Mouse (Mus musculus) heart, embryonic 12.5 days (tissue): ENCODE measurements around the gene Pcare. TPM values are rescaled to one million over a fixed set of nuclear protein-coding genes. Genes with fewer than 3 reads are reported as not detected.

ENCODE experiments used
- ATAC-seq: fragments of 200-750 bp; cut with Nextera tagmentation; 2 replicates; pipeline ENCODE4 v1.8.0; 2017; ENCODE audit warnings: moderate TSS enrichment, moderate library complexity; ENCODE audit not compliant: insufficient number of reproducible peaks, low FRiP score
- H3K27ac ChIP-seq: fragments of 300-500 bp; sonication (generic); 2 replicates; pipeline ENCODE4 v1.5.1; 2016; ENCODE audit warnings: mild to moderate bottlenecking, moderate library complexity; ENCODE audit not compliant: poor library complexity, severe bottlenecking
- H3K27me3 ChIP-seq: fragments of 300-500 bp; sonication (generic); replicated peaks from 2 replicates; pipeline ENCODE4 v1.6.1; 2016; ENCODE audit warnings: mild to moderate bottlenecking, moderate library complexity
- H3K36me3 ChIP-seq: fragments of 300-500 bp; sonication (generic); 2 replicates; pipeline ENCODE4 v1.6.1; 2016; ENCODE audit warnings: mild to moderate bottlenecking, moderate library complexity
- H3K4me1 ChIP-seq: fragments of 300-500 bp; sonication (generic); replicated peaks from 2 replicates; pipeline ENCODE4 v1.6.1; 2016; ENCODE audit warnings: mild to moderate bottlenecking
- H3K4me2 ChIP-seq: fragments of 300-500 bp; sonication (generic); 2 replicates; pipeline ENCODE4 v1.6.1; 2016; ENCODE audit warnings: mild to moderate bottlenecking, moderate library complexity
- H3K4me3 ChIP-seq: fragments of 300-500 bp; sonication (generic); 2 replicates; pipeline ENCODE4 v1.5.1; 2016; ENCODE audit warnings: mild to moderate bottlenecking
- H3K9ac ChIP-seq: fragments of 300-500 bp; sonication (generic); 2 replicates; pipeline ENCODE4 v1.6.1; 2016; ENCODE audit warnings: mild to moderate bottlenecking, moderate library complexity
- H3K9me3 ChIP-seq: fragments of 300-500 bp; sonication (generic); replicated peaks from 2 replicates; pipeline ENCODE4 v1.6.1; 2016; ENCODE audit warnings: mild to moderate bottlenecking, moderate library complexity
- WGBS: fragments of 180-500 bp; shearing (Covaris S2); methylation state at CpG from one replicate; pipeline ENCODE4 v1.1.7; 2016; 5-methylcytosine and 5-hydroxymethylcytosine counted together
- polyA plus RNA-seq: library from polyadenylated mRNA; unstranded; fragments of >200 nt; fragmentation: Nextera tagmentation; extraction: Ambion mirVana; gene quantifications from 2 replicates; pipeline ENCODE4 v1.2.1, GENCODE M21; 2016

Pcare gene
- polyA plus RNA-seq, 1 experiment from 2014 or later = not detected

GRCm38 (mm10) chr17:71697896-71698618, 54.6 kb downstream of the Pcare start:
- H3K27me3 ChIP-seq = no peaks in the 10 kb centered on the region
- 0 out of 2 replicates have a peak overlapping the region, but pooled peaks have one; percentile 10 for H3K9ac ChIP-seq
- ATAC-seq = peak; percentile 82
- H3K4me1 ChIP-seq = peaks cover 40% of the 10 kb centered on the region
- H3K4me3 ChIP-seq = no peak overlapping the region
- peak overlapping the region; percentile 14; the same call in 1 of the 2 replicates for H3K4me2 ChIP-seq
- no peaks in the 10 kb centered on the region for H3K36me3 ChIP-seq
- peak overlapping the region; percentile 84 for H3K27ac ChIP-seq
- 39% methylated on average over 11 of the region's 11 CpGs for WGBS
- H3K9me3 ChIP-seq = no peaks in the 10 kb centered on the region

GRCm38 (mm10) chr17:71696396-71696795, 56.3 kb downstream of the Pcare start:
- no peak for ATAC-seq
- Histone ChIP-seq H3K4me3 (no peak overlapping the region), H3K9ac (no peak overlapping the region), H3K4me1 (peaks cover 43% of the 10 kb centered on the region), H3K27ac (0 out of 2 replicates have a peak overlapping the region, but pooled peaks have one; percentile 0), H3K9me3 (no peaks in the 10 kb centered on the region), H3K4me2 (no peak overlapping the region), H3K27me3 (no peaks in the 10 kb centered on the region), H3K36me3 (no peaks in the 10 kb centered on the region)
- 66% methylated on average over 5 of the region's 5 CpGs for WGBS

GRCm38 (mm10) chr17:71695716-71696315, 56.9 kb downstream of the Pcare start:
- peaks cover 46% of the 10 kb centered on the region for H3K4me1 ChIP-seq
- H3K27ac ChIP-seq = no peak overlapping the region
- H3K4me3 ChIP-seq = no peak overlapping the region
- no peak overlapping the region for H3K9ac ChIP-seq
- 67% methylated on average over 15 of the region's 15 CpGs for WGBS
- H3K27me3 ChIP-seq = no peaks in the 10 kb centered on the region
- no peak for ATAC-seq
- no peaks in the 10 kb centered on the region for H3K9me3 ChIP-seq
- no peaks in the 10 kb centered on the region for H3K36me3 ChIP-seq
- no peak overlapping the region for H3K4me2 ChIP-seq

GRCm38 (mm10) chr17:71695151-71695550, 57.5 kb downstream of the Pcare start:
- Histone ChIP-seq H3K27me3 (no peaks in the 10 kb centered on the region), H3K4me1 (peaks cover 46% of the 10 kb centered on the region), H3K4me3 (no peak overlapping the region), H3K9me3 (no peaks in the 10 kb centered on the region), H3K27ac (no peak overlapping the region), H3K36me3 (no peaks in the 10 kb centered on the region), H3K4me2 (no peak overlapping the region), H3K9ac (no peak overlapping the region)
- ATAC-seq = no peak
- 90% methylated on average over 8 of the region's 8 CpGs for WGBS

- ATAC-seq = no peak
- Histone ChIP-seq H3K4me3 (no peak overlapping the region), H3K27me3 (no peaks in the 10 kb centered on the region), H3K4me2 (no peak overlapping the region), H3K36me3 (no peaks in the 10 kb centered on the region), H3K9ac (no peak overlapping the region), H3K27ac (no peak overlapping the region), H3K9me3 (0 out of 2 replicates have a peak, but pooled peaks cover 3% of the 10 kb centered on the region), H3K4me1 (peaks cover 40% of the 10 kb centered on the region)
- 61% methylated on average over 8 of the region's 8 CpGs for WGBS
These were observed 58.9 kb downstream of the Pcare start for GRCm38 (mm10) chr17:71693780-71694179.

Other genes starting within 250 kb of the Pcare start
- 38.4 and 38.7 TPM in 2 replicates for gene Ndc80, start 226.0 kb downstream of the Pcare start, polyA plus RNA-seq
- 0.38 and 0.46 TPM in 2 replicates for gene Spdya, start 200.8 kb downstream of the Pcare start, polyA plus RNA-seq
- gene Wdr43, start 137.0 kb downstream of the Pcare start, polyA plus RNA-seq = 54.6 and 56.7 TPM in 2 replicates
- 2.7 and 2.9 TPM in 2 replicates for gene Togaram2, start 79.6 kb downstream of the Pcare start, polyA plus RNA-seq
- gene Clip4, start 15.6 kb upstream of the Pcare start, polyA plus RNA-seq = 38.2 and 45.2 TPM in 2 replicates